Mouse (Mus musculus) adrenal gland, postnatal 14 days (tissue): Measurements from ENCODE around the gene Hepacam2. TPM values are rescaled to one million over a fixed set of nuclear protein-coding genes. Genes with fewer than 3 reads are reported as not detected.
A peak's percentile ranks its signal among the peaks of the same experiment; 100 is the strongest.
"Not testable (repeated sequence)": the region's sequence is repeated elsewhere in the genome, so short reads cannot be mapped to it uniquely, and the experiment has no call there.

Source experiments
- DNase-seq: peaks from one replicate; pipeline ENCODE4 v3.0.0; 2021; ENCODE audit warnings: mixed read lengths
- long read RNA-seq, 2 experiments: library from polyadenylated mRNA; stranded (forward); transcript quantifications; one replicate each; pipeline ENCODE4 v2.0.0; 2021
- total RNA-seq: library from RNA; stranded (reverse); gene quantifications from 2 replicates; pipeline ENCODE4 v1.2.3, GENCODE M21; 2021

The Hepacam2 gene
- 0.30 TPM in 1 of 2 replicates, not detected in the other for total RNA-seq
- long read RNA-seq, experiment 1: 0 reads
- long read RNA-seq, experiment 2: 0 reads

- DNase-seq: peak; percentile 94
Measured at GRCm38 (mm10) chr6:3498162-3498848, at the start of gene Hepacam2, which contains the start of gene Vps50. TSS of gene Hepacam2 (minus strand) at chr6:3498298. TSS of gene Vps50 (plus strand) at chr6:3498382.

GRCm38 (mm10) chr6:3544970-3545369 lies 46.9 kb upstream of the Hepacam2 start:
- DNase-seq: no peak

GRCm38 (mm10) chr6:3543862-3544261 lies 45.8 kb upstream of the Hepacam2 start:
- DNase-seq: no peak

- no peak for DNase-seq
Measured at GRCm38 (mm10) chr6:3539470-3539869, 41.4 kb upstream of the Hepacam2 start.

GRCm38 (mm10) chr6:3536048-3536447 lies 38.0 kb upstream of the Hepacam2 start:
- no peak for DNase-seq

- DNase-seq: no peak
Measured at GRCm38 (mm10) chr6:3531445-3531844, 33.3 kb upstream of the Hepacam2 start.

GRCm38 (mm10) chr6:3528198-3528597 lies 30.1 kb upstream of the Hepacam2 start:
- no peak for DNase-seq

- no peak for DNase-seq
Measured at GRCm38 (mm10) chr6:3512611-3513010, 14.5 kb upstream of the Hepacam2 start.

- DNase-seq: peak; percentile 26
Measured at GRCm38 (mm10) chr6:3511612-3512011, 13.5 kb upstream of the Hepacam2 start.

GRCm38 (mm10) chr6:3511116-3511515 lies 13.0 kb upstream of the Hepacam2 start:
- DNase-seq: no peak

GRCm38 (mm10) chr6:3509782-3510181 lies 11.7 kb upstream of the Hepacam2 start:
- no peak for DNase-seq

- DNase-seq: not testable (repeated sequence)
Measured at GRCm38 (mm10) chr6:3508151-3508550, 10.1 kb upstream of the Hepacam2 start.

- no peak for DNase-seq
Measured at GRCm38 (mm10) chr6:3507078-3507477, 9.0 kb upstream of the Hepacam2 start.

GRCm38 (mm10) chr6:3505289-3505688 lies 7.2 kb upstream of the Hepacam2 start:
- DNase-seq: no peak

- DNase-seq: no peak
Measured at GRCm38 (mm10) chr6:3500286-3500685, 2.2 kb upstream of the Hepacam2 start.

- DNase-seq: peak; percentile 34
Measured at GRCm38 (mm10) chr6:3496210-3496609, 1.9 kb downstream of the Hepacam2 start.

GRCm38 (mm10) chr6:3494285-3494684 lies 3.8 kb downstream of the Hepacam2 start:
- DNase-seq: no peak

- no peak for DNase-seq
Measured at GRCm38 (mm10) chr6:3487355-3487754, 10.7 kb downstream of the Hepacam2 start.

- DNase-seq: no peak
Measured at GRCm38 (mm10) chr6:3485133-3485532, 13.0 kb downstream of the Hepacam2 start.

GRCm38 (mm10) chr6:3481705-3482104 lies 16.4 kb downstream of the Hepacam2 start:
- DNase-seq: no peak

- DNase-seq: no peak
Measured at GRCm38 (mm10) chr6:3479853-3480252, 18.2 kb downstream of the Hepacam2 start.

GRCm38 (mm10) chr6:3476299-3476698 lies 21.8 kb downstream of the Hepacam2 start:
- DNase-seq: no peak

GRCm38 (mm10) chr6:3470706-3471105 lies 27.4 kb downstream of the Hepacam2 start:
- DNase-seq: no peak

GRCm38 (mm10) chr6:3468627-3469026 lies 29.5 kb downstream of the Hepacam2 start:
- no peak for DNase-seq
